In the genomic region with DNA sequence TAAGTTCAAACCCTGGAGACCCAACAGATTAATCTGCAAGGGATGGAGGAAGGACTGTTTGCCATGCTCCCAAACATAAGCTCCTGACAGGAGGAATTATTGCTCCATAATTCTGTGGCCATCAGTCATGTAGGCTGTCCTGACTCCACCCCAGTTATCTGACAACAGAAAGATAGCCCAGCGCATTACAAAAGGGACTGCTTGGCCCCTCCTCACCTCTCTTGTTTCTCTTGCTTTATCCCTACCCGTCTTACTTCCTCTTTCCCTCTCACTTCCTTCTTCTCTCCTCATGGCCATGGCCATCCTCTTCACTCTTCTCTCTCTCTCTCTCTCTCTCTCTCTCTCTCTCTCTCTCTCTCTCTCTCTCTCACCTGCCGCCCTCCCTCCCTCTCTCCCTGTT, we compare ENCODE assay signal across 26 mouse cellular contexts.
"Had no signal": no experiment of that assay in that cellular context is flagged by ENCODE, and none has a peak within 500 bp of the region (broad histone marks: within the 10 kb centered on the region; RNA-seq: fewer than 3 reads in every experiment).

No protein-coding gene starts in this region.

- H3K9me3 ChIP-seq: heart, embryonic 13.5 days; heart, embryonic 15.5 days; hindbrain, embryonic 10.5 days; hindbrain, embryonic 12.5 days; kidney, embryonic 15.5 days; limb, embryonic 10.5 days; limb, embryonic 12.5 days; liver, embryonic 13.5 days had no signal

- H3K4me1 ChIP-seq: heart, embryonic 13.5 days; heart, embryonic 15.5 days; hindbrain, embryonic 10.5 days; hindbrain, embryonic 12.5 days; kidney, embryonic 15.5 days; limb, embryonic 10.5 days; limb, embryonic 12.5 days; liver, embryonic 13.5 days had no signal

- ATAC-seq: hindbrain, embryonic 16.5 days; intestine, embryonic 16.5 days had no signal

- H3K4me3 ChIP-seq: heart, adult 2 months; heart, embryonic 13.5 days; heart, embryonic 15.5 days; hindbrain, embryonic 10.5 days; hindbrain, embryonic 12.5 days; kidney, embryonic 15.5 days; layer of hippocampus, adult 2 months; left cerebral cortex, adult 2 months; limb, embryonic 10.5 days; limb, embryonic 12.5 days; liver, embryonic 13.5 days had no signal

- H3K36me3 ChIP-seq: heart, embryonic 13.5 days; heart, embryonic 15.5 days; hindbrain, embryonic 10.5 days; hindbrain, embryonic 12.5 days; kidney, embryonic 15.5 days; limb, embryonic 10.5 days; limb, embryonic 12.5 days; liver, embryonic 13.5 days had no signal

- DNase-seq: gastrocnemius, postnatal 14 days; gastrocnemius, postnatal 36 days; heart, adult 2 months; heart, postnatal 4 days; kidney, adult 11 months; kidney, adult 2 months; kidney, adult 9 months; kidney, postnatal 14 days; kidney, postnatal 4 days; liver; liver, embryonic 13.5 days had no signal

- H3K27ac ChIP-seq: heart, adult 2 months; heart, embryonic 13.5 days; heart, embryonic 15.5 days; hindbrain, embryonic 10.5 days; hindbrain, embryonic 12.5 days; hindbrain, embryonic 14.5 days; kidney, embryonic 15.5 days; kidney, postnatal 0 days; layer of hippocampus, adult 2 months; left cerebral cortex, adult 2 months; limb, embryonic 10.5 days; limb, embryonic 12.5 days; liver, embryonic 13.5 days had no signal

- H3K9ac ChIP-seq: heart, embryonic 13.5 days; heart, embryonic 15.5 days; hindbrain, embryonic 12.5 days; hindbrain, embryonic 14.5 days; kidney, embryonic 15.5 days; limb, embryonic 12.5 days; liver, embryonic 13.5 days had no signal

- H3K4me2 ChIP-seq: heart, embryonic 11.5 days; heart, embryonic 13.5 days; heart, embryonic 15.5 days; hindbrain, embryonic 12.5 days; hindbrain, embryonic 14.5 days; kidney, embryonic 15.5 days; limb, embryonic 12.5 days; liver, embryonic 11.5 days; liver, embryonic 13.5 days had no signal

- H3K27me3 ChIP-seq: heart, embryonic 13.5 days; heart, embryonic 15.5 days; hindbrain, embryonic 12.5 days; kidney, embryonic 15.5 days; limb, embryonic 12.5 days; liver, embryonic 13.5 days had no signal
